ENCODE assay signal across 8 mouse cellular contexts in the genomic region with DNA sequence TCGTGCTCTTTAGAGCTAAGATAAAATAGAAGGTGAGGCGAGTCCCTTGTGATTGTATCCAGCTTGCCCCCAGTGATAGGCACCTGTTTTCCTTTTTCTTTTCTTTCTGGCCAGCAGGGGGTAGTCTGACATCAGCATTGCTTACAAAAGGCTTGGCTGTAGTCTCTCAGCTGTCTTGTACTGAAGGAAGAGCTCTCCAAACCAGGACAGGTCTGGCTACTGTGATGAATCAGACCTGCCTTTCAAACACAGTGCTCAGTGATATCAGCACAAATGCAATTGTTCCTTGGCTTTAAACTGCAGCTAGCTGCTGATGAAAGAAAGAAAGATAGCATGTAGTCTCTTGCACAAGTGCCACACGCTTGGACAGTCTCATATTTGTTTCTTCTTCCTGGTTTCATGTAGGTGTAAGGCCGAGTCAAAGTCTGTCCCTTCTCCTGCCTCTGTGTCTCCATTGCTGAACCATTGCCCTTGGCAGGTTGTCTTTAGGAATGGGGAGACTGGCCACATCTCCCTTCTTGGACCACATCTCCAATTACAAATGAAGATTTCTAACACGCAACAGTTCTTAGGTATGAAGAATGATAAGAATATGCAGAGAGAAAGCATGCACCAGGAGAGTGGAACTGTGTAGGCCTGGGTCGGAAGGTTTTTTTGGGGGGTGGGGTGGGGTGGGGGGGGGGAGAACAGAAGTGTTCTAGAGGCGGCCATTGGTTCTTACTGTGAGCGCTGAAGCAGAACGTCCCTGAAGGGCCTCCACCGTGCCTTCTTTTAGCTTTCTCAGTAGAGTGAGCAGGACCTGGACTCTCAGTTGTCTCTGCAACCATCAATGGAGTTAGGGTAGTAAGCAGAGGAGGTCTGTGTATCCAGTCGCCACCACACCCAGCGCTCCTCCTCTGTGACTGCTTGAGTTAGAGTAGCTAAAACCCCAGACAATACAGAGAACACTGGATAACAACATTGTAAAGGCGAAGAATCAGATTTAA.
DNase-seq lines count a peak whose midpoint lies in the region; ATAC-seq lines count a peak whose summit lies in the region.

No protein-coding gene starts in this region.

- peak; percentile 58; the same call in 1 of the 2 replicates for ATAC-seq in common myeloid progenitor, adult 5-6 weeks (replicated peaks; ENCODE audit: low read depth, poor library complexity, severe bottlenecking)

- intact Hi-C loops in heart, postnatal 10 days (cut with DNase I) = loop anchor here (10.0 kb wide), 1 partner anchor 343 kb away; no protein-coding TSS in a partner anchor

- no peaks in the 10 kb centered on the region for H3K36me3 ChIP-seq in splenic B cell, adult 2 months (ENCODE audit: control insufficient read depth, insufficient read depth, low read length, poor library complexity, severe bottlenecking)

- no peaks in the 10 kb centered on the region for H3K27me3 ChIP-seq in splenic B cell, adult 2 months (ENCODE audit: control insufficient read depth, insufficient read depth, low read length, poor library complexity, severe bottlenecking)

- DNase-seq in adrenal gland, adult (ENCODE audit: inconsistent age in 2 of 2, low spot score in 1 of 2) = peak; percentile 20 to 80
- DNase-seq in adrenal gland, postnatal 4 days (ENCODE audit: low spot score in 2 of 2) = no peak
- DNase-seq in 3134 (ENCODE audit: extremely low read depth, insufficient read length, low spot score) = peak; percentile 22
- DNase-seq in heart, postnatal 10 days = peak; percentile 35 to 57
- peak; percentile 35 to 57 for DNase-seq in kidney, postnatal 36 days
- peak; percentile 62 for DNase-seq in mesoderm, embryonic 11.5 days (ENCODE audit: low read depth, low spot score)
- peak; percentile 47 for DNase-seq in splenic B cell, adult 2 months (ENCODE audit: low read depth, low spot score)

Comparison
In these comparisons a context has a peak if more than half of its experiments do, and no peak if none do; other contexts are left out.
1. DNase-seq: peak in adrenal gland, adult (2 of 2), 3134 (single experiment), heart, postnatal 10 days (2 of 2), kidney, postnatal 36 days (2 of 2), mesoderm, embryonic 11.5 days (single experiment) and splenic B cell, adult 2 months (single experiment); none in adrenal gland, postnatal 4 days (0 of 2).